Mouse (Mus musculus) heart, postnatal 14 days (tissue): Measurements from ENCODE around the gene Snapc5. TPM values are rescaled to one million over a fixed set of nuclear protein-coding genes. Genes with fewer than 3 reads are reported as not detected.
"Not testable (repeated sequence)": the region's sequence is repeated elsewhere in the genome, so short reads cannot be mapped to it uniquely, and the experiment has no call there.

Experiments used
- DNase-seq, 2 experiments: peaks; one replicate each; pipeline ENCODE4 v3.0.0; 2021 to 2022
- intact Hi-C: fragments of 180-260 bp; cut with DNase I; formaldehyde crosslinking; loops from one replicate; pipeline ENCODE4 v1.15.1; 2025
- total RNA-seq, 2 experiments: library from RNA; stranded (reverse); gene quantifications; 2 replicates each; pipeline ENCODE4 v1.2.3; 2021

The Snapc5 gene
- total RNA-seq, 2 experiments from 2014 or later: 20.0 to 22.9 TPM

DNA sequence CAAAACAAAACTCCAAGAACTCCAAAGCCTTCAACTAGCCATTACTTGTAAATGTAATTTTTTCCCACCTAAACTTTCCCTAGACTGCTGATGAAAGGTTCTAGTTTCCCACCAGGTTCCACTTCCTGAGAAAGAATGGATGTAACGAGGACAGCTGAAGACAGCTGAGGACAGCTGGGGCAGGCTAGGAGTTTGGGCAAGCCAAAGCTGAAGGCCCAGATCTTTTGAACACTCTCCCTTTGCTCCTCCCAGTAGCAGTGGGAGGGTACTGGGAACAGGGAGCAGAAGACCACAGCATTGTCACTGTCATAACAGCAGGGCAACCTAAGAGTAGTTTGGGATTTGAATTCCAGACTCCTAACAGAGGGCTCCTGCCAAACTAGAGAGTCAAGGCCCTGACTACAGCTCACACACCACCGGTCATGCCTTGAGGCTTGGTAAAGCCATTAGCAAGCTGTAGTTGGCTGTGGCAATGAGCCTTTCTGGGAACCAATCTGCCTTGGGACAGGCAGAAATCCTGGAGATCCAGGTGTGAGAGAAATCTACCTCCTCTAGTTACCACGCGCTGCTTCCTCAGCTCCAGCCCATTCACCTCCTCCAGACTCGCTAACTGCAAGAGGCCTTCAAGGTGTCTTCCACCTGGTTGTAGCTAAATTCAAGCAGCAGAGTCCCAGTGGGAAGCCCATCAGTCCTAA lies 19.1 kb downstream of the Snapc5 start:
- intact Hi-C loops: no loop called here

DNA sequence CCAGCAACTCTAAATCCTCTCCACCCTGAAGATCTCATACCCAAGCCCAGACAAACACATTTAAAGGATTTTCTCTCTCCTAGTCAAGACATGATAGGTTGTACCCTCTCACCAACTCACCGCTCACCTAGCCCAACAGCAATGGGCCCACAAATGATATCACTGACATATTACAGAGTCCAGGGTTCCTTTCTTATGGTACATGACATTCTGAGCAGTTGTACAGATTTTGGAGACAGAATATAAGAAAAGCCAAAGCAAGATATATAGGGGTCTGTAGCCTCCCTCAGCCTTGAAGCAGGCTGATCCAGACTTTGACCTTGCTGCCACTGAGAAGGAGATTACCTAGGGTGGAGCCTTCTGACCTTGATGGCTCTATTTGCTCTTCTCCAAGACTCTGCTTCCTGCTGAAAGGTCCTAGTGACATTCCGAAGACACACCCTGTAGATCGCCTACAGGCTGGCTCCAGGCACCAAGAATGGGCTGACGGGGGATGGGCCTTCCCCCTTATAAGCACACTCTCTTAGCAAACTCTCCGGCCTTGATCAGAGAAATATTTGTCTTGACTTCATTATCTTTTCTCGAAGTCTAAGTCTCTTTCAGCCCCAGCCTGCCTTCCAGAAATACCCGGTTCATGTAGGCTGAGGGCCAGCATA lies 19.8 kb downstream of the Snapc5 start:
- DNase-seq, intact Hi-C loops: not testable (repeated sequence)

More for the DNA sequence above, 19.1 kb downstream of the Snapc5 start:
- peak in 1 of 2 experiments; percentile 10 for DNase-seq

DNA sequence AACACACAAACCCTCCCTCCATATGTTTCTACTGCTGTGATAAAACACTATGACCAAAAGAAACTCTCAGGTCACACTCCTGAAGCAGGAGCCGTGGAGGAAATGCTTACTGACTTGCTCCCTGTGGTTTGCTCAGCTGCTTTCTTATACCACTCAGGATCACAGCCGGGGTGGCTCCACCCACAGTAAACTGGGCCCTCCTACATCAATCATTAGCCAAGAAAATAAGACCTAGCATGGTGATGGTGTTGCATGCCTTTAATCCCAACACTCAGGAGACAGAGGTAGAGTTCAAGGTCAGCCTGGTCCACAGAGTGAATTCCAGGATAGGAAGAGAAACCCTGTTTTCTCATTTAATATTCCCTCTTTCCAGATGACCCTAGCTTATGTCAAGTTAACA lies 20.8 kb downstream of the Snapc5 start:
- intact Hi-C loops: no loop called here
- DNase-seq: no peak

DNA sequence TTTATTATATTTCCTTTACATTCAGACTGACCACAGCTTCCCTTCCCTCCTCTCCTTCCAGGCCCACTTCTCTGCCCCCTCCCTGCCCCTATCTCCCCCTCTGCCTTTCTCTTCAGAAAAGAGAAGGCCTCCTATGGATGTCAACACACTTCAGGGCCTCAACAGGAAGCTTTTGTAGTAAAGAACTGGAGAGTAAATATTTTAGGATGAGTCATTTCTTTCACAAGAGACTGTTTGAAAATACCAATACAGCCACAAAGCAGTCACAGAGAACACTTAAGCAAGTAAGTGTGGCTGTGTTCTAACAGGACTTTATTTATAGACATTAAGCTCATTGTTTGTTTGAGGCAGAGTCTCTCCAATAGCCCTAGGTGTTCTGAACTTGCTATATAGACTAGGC lies 23.3 kb downstream of the Snapc5 start:
- no peak for DNase-seq
- intact Hi-C loops: no loop called here

DNA sequence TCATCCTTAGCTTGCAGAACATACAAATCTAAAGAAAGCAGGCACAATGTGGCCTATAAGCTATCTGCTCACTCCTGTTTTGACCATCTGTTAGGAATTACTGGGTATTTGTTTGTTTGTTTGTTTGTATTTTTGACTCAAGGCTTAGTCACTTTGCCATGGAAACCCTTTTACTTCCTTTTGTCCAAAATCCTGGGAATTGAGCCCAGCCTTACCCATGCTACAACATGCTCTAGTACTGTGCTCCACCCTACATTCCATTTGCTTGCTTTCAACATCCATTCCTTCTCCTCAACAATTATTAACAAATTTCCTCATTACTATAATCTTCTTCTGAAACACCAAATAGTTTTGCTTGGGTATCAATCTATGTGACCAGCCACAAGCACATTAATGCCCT lies 23.8 kb downstream of the Snapc5 start:
- intact Hi-C loops: no loop called here
- no peak for DNase-seq

DNA sequence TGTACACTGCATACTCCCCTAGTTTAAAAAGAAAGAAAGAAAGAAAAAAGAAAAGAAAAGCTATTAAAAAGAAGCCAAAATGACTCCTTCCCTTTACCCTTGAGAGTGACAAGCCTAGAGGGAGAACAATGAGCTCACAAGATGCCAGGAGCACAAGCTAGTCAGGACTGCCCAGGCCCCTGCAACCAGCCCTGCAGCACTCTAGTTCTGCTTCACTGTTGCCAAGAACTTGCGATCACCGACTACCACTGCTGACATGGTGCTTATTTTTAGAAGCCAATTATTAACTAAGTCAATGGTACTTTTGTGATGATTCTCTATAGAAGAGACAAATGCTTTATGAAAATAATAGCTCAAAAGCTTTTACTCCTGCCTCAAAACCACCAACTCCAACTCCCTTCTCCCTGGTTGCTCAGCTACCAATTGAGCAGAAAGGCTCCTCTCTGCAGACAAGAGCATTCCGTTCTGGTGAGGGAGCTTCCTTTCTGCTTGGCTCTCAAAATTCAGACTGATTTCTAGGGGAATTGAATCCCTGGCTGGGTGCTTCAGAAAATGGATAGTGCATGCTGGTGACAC lies 28.5 kb downstream of the Snapc5 start:
- peak in 1 of 2 experiments; percentile 24 for DNase-seq
- intact Hi-C loops: no loop called here

DNA sequence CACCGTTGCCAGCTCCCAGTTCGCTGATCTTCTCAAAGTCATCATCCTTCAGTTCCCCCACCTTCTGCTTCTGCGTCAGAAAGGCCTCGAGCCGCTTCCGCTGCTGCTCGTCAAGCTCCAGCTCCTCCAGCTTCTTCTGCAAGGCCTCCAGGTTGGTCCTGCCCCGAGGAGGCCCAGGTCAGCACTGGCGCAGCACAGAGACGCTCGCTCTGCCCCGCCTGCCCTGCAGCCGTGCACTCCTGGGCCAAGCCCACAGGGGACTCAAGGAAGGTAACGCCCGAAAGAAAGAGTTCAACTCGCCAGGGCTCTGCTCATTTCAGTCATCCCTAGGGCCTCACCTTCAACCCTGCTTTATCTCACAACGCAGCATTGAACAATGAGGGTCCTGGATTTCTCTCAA lies 35.4 kb downstream of the Snapc5 start:
- intact Hi-C loops: no loop called here
- DNase-seq: no peak

DNA sequence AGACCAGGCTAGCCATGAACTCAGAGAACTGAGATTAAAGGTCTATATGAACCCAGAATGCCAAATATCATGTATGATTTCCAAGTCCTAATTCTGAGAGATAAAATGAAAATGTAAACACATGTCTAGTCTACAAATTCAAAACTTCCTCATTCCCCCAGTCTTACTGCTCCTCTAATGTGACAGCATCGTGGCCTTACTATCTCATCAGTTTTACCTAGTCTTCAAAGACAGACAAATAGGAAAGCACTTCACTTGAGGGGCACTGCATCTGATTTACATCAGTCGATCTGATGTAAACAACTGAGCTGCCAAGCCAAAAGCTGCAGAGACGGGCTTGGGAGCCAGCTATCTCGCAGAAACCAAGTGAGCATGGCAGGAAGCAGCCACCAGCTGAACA lies 37.0 kb downstream of the Snapc5 start:
- DNase-seq: no peak
- intact Hi-C loops: loop anchor here (5.0 kb wide), 1 partner anchor 36 kb away; the partner anchor contains the start of gene Map2k1

DNA sequence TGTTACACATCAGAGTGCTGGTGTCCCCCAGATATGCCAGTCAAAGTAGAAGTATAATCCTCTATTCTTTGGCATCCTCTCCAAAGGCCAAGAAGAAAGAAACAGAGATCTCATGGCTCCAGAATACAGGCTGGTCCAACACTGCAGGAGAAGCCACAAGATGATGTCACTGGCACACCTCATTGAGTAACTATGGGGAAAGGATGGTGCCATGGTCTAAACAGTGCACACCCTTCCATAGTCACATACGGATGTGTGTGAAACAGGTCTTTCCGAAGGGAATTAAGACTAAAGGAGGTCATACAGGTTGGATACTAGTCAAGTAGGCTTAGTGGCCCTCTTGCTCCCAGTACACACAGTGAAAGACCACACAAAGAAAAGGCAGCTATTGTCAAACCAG lies 37.6 kb downstream of the Snapc5 start:
- intact Hi-C loops: loop anchor here (5.0 kb wide), 1 partner anchor 36 kb away; the partner anchor contains the start of gene Map2k1
- DNase-seq: no peak

DNA sequence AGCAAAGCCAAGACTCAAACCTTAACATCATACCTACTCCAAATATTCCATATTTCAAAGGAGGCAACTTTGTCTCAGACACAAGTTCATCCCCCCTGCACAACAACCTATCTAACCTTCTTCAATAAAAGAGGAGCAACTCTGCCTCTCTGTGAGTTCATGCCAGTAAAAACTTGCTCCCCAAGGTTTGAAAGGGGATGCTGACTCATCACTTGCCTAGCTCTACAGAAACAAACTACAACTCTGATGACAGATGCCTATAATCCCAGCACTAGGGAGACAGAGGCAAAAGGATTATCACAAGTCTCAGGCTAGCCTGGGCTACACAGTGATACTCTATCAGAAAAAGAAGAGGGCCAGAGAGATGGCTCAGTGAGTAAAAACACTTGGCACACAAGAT lies 38.8 kb downstream of the Snapc5 start:
- no peak for DNase-seq
- intact Hi-C loops: loop anchor here (5.0 kb wide), 1 partner anchor 34 kb away; the partner anchor contains the start of gene Map2k1

DNA sequence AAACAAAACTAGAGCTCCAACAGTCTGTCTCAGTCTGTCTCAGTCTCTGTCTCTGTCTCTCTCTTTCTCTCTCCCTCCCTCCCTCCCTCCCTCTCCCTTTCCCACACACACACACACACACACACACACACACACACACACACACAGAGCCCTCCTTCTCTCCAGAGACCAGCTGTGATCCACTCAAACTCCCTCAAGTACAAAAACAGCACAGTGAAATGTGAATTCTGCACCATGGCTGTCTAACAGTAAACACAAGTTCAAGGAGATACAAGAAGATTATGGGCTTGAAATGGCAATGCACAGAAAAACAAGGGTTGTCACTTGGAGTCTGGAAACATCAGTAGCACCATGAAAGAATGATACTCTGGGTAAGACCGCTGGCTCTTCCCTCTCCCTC lies 40.2 kb downstream of the Snapc5 start:
- DNase-seq: no peak
- intact Hi-C loops: loop anchor here (5.0 kb wide), 1 partner anchor 33 kb away; the partner anchor contains the start of gene Map2k1

DNA sequence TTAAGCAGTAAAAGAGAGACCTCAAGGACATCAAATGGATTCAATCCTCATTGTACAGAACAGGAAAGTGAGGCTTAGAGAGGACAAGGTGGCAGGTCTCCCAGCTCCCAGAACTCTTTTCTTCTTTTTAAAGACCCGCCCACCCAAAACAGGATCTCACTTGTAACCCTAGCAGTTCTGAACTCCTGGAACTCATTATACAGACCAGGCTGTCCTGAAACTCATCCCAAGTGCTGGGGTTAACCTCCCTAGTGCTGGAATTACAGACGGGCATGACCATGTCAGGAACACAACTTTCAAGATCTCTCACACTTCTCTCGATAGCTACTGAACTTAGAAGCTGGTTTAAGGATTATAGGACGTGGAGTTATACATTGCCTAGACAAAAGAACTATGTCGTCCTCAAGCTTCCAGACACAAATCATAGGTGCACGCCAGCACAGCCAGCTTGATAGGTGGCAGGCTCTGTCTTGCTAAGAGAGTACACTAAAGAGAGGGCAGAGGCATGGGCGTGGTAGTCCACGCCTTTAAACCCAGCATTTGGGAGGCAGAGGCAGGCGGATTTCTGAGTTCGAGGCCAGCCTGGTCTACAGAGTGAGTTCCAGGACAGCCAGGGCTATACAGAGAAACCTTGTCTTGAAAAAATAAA lies 40.8 kb downstream of the Snapc5 start:
- intact Hi-C loops: loop anchor here (5.0 kb wide), 1 partner anchor 32 kb away; the partner anchor contains the start of gene Map2k1
- DNase-seq: no peak

DNA sequence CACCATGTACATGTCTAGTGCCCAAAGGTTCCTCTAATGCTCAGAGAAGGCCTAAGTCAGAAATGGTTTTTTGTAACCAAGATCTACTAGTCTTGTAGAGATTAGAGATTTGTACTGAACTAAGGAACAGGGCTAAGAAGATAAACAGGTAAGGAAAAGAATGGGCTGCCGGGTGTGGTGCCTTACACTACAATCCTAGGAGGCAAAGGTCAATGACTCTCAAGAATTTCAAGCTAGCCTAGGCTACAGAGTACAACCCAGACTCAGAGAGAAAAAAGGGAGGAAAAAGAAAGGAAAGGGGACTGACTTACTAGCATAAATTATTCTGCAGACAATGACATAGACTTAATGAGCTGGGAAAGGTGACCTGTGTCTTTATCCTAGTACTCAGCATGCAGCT lies 41.5 kb downstream of the Snapc5 start:
- intact Hi-C loops: no loop called here
- DNase-seq: no peak

DNA sequence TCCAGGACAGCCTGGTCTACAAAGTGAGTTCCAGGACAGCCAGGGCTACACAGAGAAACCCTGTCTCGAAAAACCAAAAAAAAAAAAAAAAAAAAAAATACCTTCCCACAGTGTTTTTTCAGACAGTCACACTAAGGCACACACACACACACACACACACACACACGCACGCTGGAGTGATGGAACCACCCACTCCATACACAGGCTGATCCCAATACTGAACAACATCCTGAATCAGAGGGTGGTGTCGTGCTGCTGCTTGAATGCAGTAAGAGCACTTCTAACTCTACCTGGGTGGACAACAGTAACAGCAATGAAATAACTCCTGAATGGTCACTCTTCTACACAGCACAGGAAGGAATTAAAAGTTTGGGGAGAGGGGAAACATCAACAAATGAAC lies 42.4 kb downstream of the Snapc5 start:
- intact Hi-C loops: no loop called here

DNA sequence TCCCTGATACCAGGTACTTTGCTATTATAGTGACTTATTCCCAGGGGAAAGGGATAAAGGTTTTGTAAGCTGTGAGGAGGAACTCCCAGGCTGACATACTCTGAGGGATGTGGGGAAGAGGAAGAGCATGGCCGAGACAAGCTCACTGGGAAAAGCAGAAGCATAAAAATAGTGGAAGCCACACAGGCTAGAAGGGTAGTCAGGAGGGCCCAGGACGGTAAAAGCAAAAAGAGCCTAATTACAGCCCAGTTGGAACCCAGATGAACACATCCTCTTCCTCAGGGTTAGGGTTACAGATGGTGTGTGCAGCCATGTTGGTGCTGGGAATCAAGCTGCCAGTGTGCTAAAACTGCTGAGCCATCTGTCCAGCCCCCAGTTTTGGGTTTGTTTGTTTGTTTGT lies 43.0 kb downstream of the Snapc5 start:
- no peak for DNase-seq
- intact Hi-C loops: no loop called here

More for the DNA sequence above, 42.4 kb downstream of the Snapc5 start:
- DNase-seq: no peak

DNA sequence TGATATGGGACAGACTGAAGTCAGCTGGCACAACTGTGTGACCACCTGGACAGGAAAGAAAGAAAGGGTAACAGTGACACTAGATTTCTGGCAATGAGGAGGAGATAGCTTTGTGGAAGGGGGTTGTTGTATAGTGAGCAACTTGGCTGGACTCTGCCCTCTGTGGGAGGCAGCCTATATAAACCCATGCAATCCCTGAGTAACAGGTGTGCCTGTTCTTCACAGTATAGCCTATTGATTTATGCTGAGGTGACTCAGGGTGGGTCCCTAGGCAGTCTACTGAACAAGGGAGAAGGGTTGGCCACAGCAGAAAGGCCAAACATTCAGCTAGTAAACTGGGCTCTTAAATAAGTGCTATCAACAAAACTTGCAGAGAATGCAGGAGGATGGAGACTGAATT lies 46.7 kb downstream of the Snapc5 start:
- DNase-seq: no peak
- intact Hi-C loops: no loop called here

DNA sequence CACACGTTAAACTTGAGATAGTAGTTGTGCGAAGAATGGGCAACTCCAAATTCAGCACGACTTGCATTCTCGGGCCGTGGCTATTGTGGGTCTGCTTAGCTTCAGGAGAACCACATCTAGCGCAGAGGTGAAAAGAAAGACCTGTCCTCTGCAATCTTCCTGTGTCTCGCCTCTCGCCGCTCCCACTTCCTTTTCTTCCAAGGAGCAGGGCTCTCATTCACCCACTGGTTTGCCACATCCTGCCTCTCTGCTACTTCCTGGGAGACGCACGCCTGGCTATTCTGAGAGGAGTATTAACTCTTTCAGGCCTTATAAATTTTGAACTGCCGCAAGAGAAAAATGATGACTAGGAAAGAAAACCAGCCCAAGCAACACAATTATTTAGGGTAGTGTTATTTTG lies 48.7 kb downstream of the Snapc5 start:
- intact Hi-C loops: no loop called here
- DNase-seq: no peak

DNA sequence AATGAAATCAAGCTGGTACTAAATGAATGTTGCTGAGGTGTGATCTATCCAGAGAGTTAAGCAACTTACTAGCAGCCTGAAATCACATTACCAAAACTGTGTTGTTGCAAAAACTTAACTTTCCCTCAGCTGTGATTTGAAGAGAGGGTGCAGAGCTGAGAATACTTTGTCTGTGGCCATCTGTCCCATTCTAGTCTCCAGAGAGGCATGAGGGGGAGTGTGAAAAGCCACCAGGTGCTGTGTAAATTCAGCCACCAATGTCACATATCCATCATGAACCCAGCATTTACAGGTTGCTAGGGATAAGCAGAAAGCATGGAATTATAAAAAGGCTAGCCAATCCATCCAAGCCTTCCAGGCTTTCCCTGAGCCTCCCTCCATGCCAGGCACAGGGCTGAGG lies 49.9 kb downstream of the Snapc5 start:
- no peak for DNase-seq
- intact Hi-C loops: no loop called here

DNA sequence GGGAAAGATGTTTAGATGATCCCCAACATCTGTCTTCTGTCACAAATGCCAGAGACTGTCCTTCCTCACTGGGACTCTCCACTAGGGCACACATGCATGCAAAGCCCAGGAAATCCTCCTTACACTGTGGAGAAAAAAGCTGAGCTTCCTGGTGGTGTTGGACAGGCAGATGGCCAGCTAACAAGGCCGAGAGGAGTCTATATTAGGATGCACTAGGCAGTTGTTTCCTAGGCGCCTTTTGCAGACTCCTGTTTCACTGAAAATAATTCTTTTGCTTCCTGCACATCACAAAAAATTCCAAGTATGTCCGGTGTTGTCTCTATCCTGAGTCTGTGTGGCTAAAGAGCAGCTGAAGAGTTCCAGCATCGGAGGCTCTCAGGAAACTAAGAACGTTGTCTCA lies 52.1 kb downstream of the Snapc5 start:
- peak in 1 of 2 experiments; percentile 26 for DNase-seq
- intact Hi-C loops: loop anchor here (2.0 kb wide), 1 partner anchor 22 kb away; the partner anchor contains the start of gene Map2k1

DNA sequence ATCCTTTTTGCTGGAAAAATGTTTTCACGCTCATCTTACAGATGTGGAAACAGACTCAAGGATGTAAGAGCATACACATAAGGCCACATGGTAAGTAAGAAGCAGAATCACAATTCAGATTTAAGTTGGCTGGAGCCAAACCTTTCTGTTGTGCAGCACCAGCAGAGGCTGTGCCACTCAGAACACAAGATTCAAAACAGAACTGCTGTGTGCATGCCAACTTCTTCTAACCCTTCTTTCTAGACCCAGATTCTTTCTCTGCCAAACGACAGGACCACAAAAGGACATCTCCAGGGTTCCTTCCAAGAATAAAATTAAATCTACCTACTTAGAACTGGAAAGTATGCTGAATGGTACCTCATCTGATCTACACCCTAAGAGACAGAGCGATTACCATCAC lies 52.6 kb downstream of the Snapc5 start:
- intact Hi-C loops: loop anchor here (2.0 kb wide), 1 partner anchor 21 kb away; the partner anchor contains the start of gene Map2k1
- no peak for DNase-seq
